Mouse (Mus musculus) testis, adult 2 months (tissue): ENCODE results near the gene Mical3. TPM values are rescaled to one million over a fixed set of nuclear protein-coding genes. Genes with fewer than 3 reads are reported as not detected.

Experiments
- H3K27ac ChIP-seq: fragments of 200-500 bp; 2 replicates; pipeline ENCODE4 v1.5.1; 2012; ENCODE audit warnings: low read depth, low read length; ENCODE audit not compliant: control insufficient read depth, insufficient read depth
- H3K27me3 ChIP-seq: fragments of 200-500 bp; 2 replicates; pipeline ENCODE4 v1.6.1; 2012; ENCODE audit warnings: mild to moderate bottlenecking, low read length, moderate library complexity; ENCODE audit not compliant: control insufficient read depth, insufficient read depth
- H3K36me3 ChIP-seq: fragments of 200-500 bp; 2 replicates; pipeline ENCODE4 v1.6.1; 2012; ENCODE audit warnings: mild to moderate bottlenecking, low read length; ENCODE audit not compliant: control insufficient read depth, insufficient read depth
- H3K4me1 ChIP-seq: fragments of 200-500 bp; 2 replicates; pipeline ENCODE4 v1.6.1; 2012; ENCODE audit warnings: low read length; ENCODE audit not compliant: control insufficient read depth, insufficient read depth
- H3K4me3 ChIP-seq: fragments of 200-500 bp; 2 replicates; pipeline ENCODE4 v1.5.1; 2012; ENCODE audit warnings: low read depth, mild to moderate bottlenecking, low read length, moderate library complexity, mixed read lengths; ENCODE audit not compliant: control insufficient read depth
- CTCF ChIP-seq: fragments of 200-500 bp; IDR thresholded peaks from 2 replicates; pipeline ENCODE4 v1.5.1; 2012; ENCODE audit warnings: low read depth, mild to moderate bottlenecking, inconsistent platforms, low read length, moderate library complexity; ENCODE audit not compliant: control insufficient read depth, insufficient read depth, insufficient replicate concordance
- POLR2A ChIP-seq: fragments of 200-500 bp; IDR thresholded peaks from 2 replicates; pipeline ENCODE4 v1.6.1; 2012; ENCODE audit warnings: low read depth, mild to moderate bottlenecking, inconsistent platforms, low read length, moderate library complexity; ENCODE audit not compliant: control insufficient read depth
- polyA plus RNA-seq: library from polyadenylated mRNA; depleted of rRNA; stranded (reverse); fragments of >200 nt; gene quantifications from 2 replicates; pipeline ENCODE4 v1.2.3, GENCODE M21; 2012

Mical3 gene
- polyA plus RNA-seq, 1 experiment, result 199 TPM

GRCm38 (mm10) chr6:121173471-121173870 lies 42.7 kb upstream of the Mical3 start:
- H3K4me3 ChIP-seq, result no peak overlapping the region
- no peak for TF ChIP-seq CTCF
- no peak for TF ChIP-seq POLR2A
- H3K36me3 ChIP-seq, result no peaks in the 10 kb centered on the region
- no peaks in the 10 kb centered on the region for H3K27me3 ChIP-seq
- H3K27ac ChIP-seq, result no peak overlapping the region
- H3K4me1 ChIP-seq, result no peaks in the 10 kb centered on the region; the same call in 1 of the 2 replicates

GRCm38 (mm10) chr6:121171102-121171501 lies 40.3 kb upstream of the Mical3 start:
- H3K4me1 ChIP-seq, result peaks cover 2% of the 10 kb centered on the region

GRCm38 (mm10) chr6:121167381-121167975 lies 36.7 kb upstream of the Mical3 start:
- H3K27ac ChIP-seq, result no peak overlapping the region
- no peaks in the 10 kb centered on the region for H3K27me3 ChIP-seq
- no peak overlapping the region for H3K4me3 ChIP-seq

More at GRCm38 (mm10) chr6:121171102-121171501, 40.3 kb upstream of the Mical3 start:
- Histone ChIP-seq H3K27me3 (no peaks in the 10 kb centered on the region), H3K36me3 (no peaks in the 10 kb centered on the region), H3K27ac (no peak overlapping the region), H3K4me3 (no peak overlapping the region)
- no peak for TF ChIP-seq POLR2A
- no peak for TF ChIP-seq CTCF

GRCm38 (mm10) chr6:121166098-121166552 lies 35.3 kb upstream of the Mical3 start:
- H3K27me3 ChIP-seq, result no peaks in the 10 kb centered on the region
- H3K4me3 ChIP-seq, result no peak overlapping the region
- H3K4me1 ChIP-seq, result peaks cover 2% of the 10 kb centered on the region
- H3K27ac ChIP-seq, result no peak overlapping the region
- TF ChIP-seq POLR2A (no peak), CTCF (no peak)
- H3K36me3 ChIP-seq, result no peaks in the 10 kb centered on the region

More at GRCm38 (mm10) chr6:121167381-121167975, 36.7 kb upstream of the Mical3 start:
- no peaks in the 10 kb centered on the region for H3K36me3 ChIP-seq
- no peak for TF ChIP-seq POLR2A
- no peak for TF ChIP-seq CTCF
- peaks cover 2% of the 10 kb centered on the region for H3K4me1 ChIP-seq

GRCm38 (mm10) chr6:121162616-121163015 lies 31.8 kb upstream of the Mical3 start:
- TF ChIP-seq CTCF, result no peak
- no peak for TF ChIP-seq POLR2A
- no peak overlapping the region for H3K4me3 ChIP-seq
- no peaks in the 10 kb centered on the region for H3K27me3 ChIP-seq
- H3K36me3 ChIP-seq, result no peaks in the 10 kb centered on the region
- no peak overlapping the region for H3K27ac ChIP-seq
- H3K4me1 ChIP-seq, result peaks cover under 1% of the 10 kb centered on the region

- Histone ChIP-seq H3K4me3 (no peak overlapping the region), H3K27ac (no peak overlapping the region), H3K4me1 (no peaks in the 10 kb centered on the region; the same call in none of the 2 replicates), H3K36me3 (no peaks in the 10 kb centered on the region), H3K27me3 (no peaks in the 10 kb centered on the region)
- TF ChIP-seq CTCF (no peak), POLR2A (no peak)
These were observed 29.3 kb upstream of the Mical3 start for GRCm38 (mm10) chr6:121160126-121160525.

- H3K27ac ChIP-seq, result no peak overlapping the region
- TF ChIP-seq POLR2A, result no peak
- TF ChIP-seq CTCF, result no peak
- no peaks in the 10 kb centered on the region for H3K36me3 ChIP-seq
- H3K27me3 ChIP-seq, result no peaks in the 10 kb centered on the region
- H3K4me1 ChIP-seq, result no peaks in the 10 kb centered on the region; the same call in none of the 2 replicates
- no peak overlapping the region for H3K4me3 ChIP-seq
These were observed 28.8 kb upstream of the Mical3 start for GRCm38 (mm10) chr6:121159616-121160015.
